Comparison of ENCODE assay signal across 9 mouse cellular contexts in the genomic region with DNA sequence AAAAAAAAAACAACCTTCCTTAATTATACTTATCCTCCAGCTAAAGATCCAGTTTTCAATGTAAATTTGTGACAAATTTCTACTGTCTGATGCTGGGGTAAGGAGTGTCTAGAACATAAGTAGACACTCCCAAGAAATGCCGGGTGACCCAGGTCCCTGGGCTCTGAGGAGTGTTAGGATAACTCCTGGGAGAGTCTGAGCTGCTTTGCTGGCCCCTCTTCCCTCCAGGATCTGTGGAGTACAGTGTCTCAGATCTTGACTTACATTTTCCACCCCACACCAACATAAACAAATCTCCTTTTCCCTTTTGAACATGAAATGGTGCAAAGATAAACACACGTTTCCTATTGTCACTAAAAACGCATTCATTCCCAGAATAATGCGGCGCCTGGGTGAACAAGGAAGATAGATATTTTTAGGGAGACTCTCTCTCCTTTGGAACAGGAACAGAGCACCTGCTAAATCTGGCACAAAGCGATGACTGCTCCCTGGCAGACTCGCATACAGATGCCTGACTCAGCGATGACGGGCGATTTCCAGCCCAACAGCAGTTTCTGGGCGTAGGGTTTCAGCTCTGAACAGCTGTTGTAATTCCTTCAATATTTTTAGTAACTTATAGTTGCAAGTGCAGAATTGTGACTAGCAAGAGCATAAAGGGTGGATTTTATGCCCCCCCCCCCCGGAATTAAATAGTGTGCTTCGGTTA.
A peak's percentile ranks its signal among the peaks of the same experiment; 100 is the strongest.
DNase-seq lines count a peak whose midpoint lies in the region; ATAC-seq and TF ChIP-seq lines count a peak whose summit lies in the region.
"Had no signal": no experiment of that assay in that cellular context is flagged by ENCODE, and none has a peak within 500 bp of the region (broad histone marks: within the 10 kb centered on the region; RNA-seq: fewer than 3 reads in every experiment).

No protein-coding gene starts in this region.

- 0 out of 2 replicates have a peak, but pooled peaks cover 2% of the 10 kb centered on the region for H3K4me1 ChIP-seq in intestine, embryonic 14.5 days (replicated peaks; ENCODE audit: control insufficient read depth, insufficient read depth, low read length)
- H3K4me1 ChIP-seq in intestine, embryonic 16.5 days (ENCODE audit: control insufficient read depth, insufficient read depth, low read length), result no peaks in the 10 kb centered on the region
- no peaks in the 10 kb centered on the region for H3K4me1 ChIP-seq in cerebellum, adult 2 months (ENCODE audit: control insufficient read depth, insufficient read depth, low read length)

- H3K27ac ChIP-seq in intestine, embryonic 14.5 days (ENCODE audit: low read depth), result no peak overlapping the region
- no peak overlapping the region for H3K27ac ChIP-seq in intestine, embryonic 16.5 days (ENCODE audit: low read length)
- no peak overlapping the region for H3K27ac ChIP-seq in cerebellum, adult 2 months (ENCODE audit: insufficient read depth, low read length)

- WGBS in intestine, embryonic 14.5 days, result 38% methylated on average over 13 of the region's 13 CpGs
- WGBS in intestine, embryonic 16.5 days, result 51% methylated on average over 13 of the region's 13 CpGs
- 7% methylated on average over 13 of the region's 13 CpGs for WGBS in cerebellum, adult 2 months

- no peak for TF ChIP-seq POLR2A in cerebellum, adult 2 months (IDR thresholded peaks at IDR 0.05; ENCODE audit: borderline replicate concordance, insufficient read depth, low read length)

- no peak overlapping the region for H3K4me3 ChIP-seq in intestine, embryonic 14.5 days (ENCODE audit: low read depth, low read length)
- no peak overlapping the region for H3K4me3 ChIP-seq in intestine, embryonic 16.5 days (ENCODE audit: low read length)
- peak overlapping the region; percentile 11 for H3K4me3 ChIP-seq in cerebellum, adult 2 months (replicated peaks; ENCODE audit: insufficient read depth, low read depth, low read length)

- no peaks in the 10 kb centered on the region for H3K9me3 ChIP-seq in intestine, embryonic 14.5 days (ENCODE audit: control insufficient read depth, low read length)
- no peaks in the 10 kb centered on the region for H3K9me3 ChIP-seq in intestine, embryonic 16.5 days (ENCODE audit: control insufficient read depth, low read length)

- no peak for TF ChIP-seq CTCF in cerebellum, adult 2 months (IDR thresholded peaks at IDR 0.05; ENCODE audit: borderline replicate concordance, insufficient read depth, low read depth, low read length)

- no peak overlapping the region for H3K9ac ChIP-seq in intestine, embryonic 14.5 days (ENCODE audit: low read length)
- no peak overlapping the region for H3K9ac ChIP-seq in intestine, embryonic 16.5 days (ENCODE audit: low read depth, low read length)

- DNase-seq in intestine, embryonic 14.5 days (ENCODE audit: low spot score), result peak; percentile 54
- peak; percentile 41 to 68 for DNase-seq in cerebellum, adult 2 months
- DNase-seq in gastrocnemius, adult 8-10 months (ENCODE audit: low spot score in 2 of 2), result peak; percentile 72 to 82
- DNase-seq in layer of hippocampus, adult 18-20 months (ENCODE audit: low spot score in 2 of 2), result peak; percentile 67 to 73
- peak; percentile 36 to 38 for DNase-seq in lung, postnatal 4 days
- DNase-seq in kidney, adult 18-20 months, result no peak

- no peaks in the 10 kb centered on the region for H3K36me3 ChIP-seq in intestine, embryonic 14.5 days (ENCODE audit: control insufficient read depth, insufficient read depth, low read length)
- H3K36me3 ChIP-seq in intestine, embryonic 16.5 days (ENCODE audit: control insufficient read depth, insufficient read depth, low read length), result no peaks in the 10 kb centered on the region

- no peak overlapping the region for H3K4me2 ChIP-seq in intestine, embryonic 14.5 days (ENCODE audit: low read length)
- no peak overlapping the region for H3K4me2 ChIP-seq in intestine, embryonic 16.5 days (ENCODE audit: low read depth, low read length)

- H3K27me3 ChIP-seq in intestine, embryonic 14.5 days (replicated peaks; ENCODE audit: control insufficient read depth, insufficient read depth, low read length), result no peaks in the 10 kb centered on the region
- H3K27me3 ChIP-seq in intestine, embryonic 16.5 days (replicated peaks; ENCODE audit: control insufficient read depth, insufficient read depth, low read length), result no peaks in the 10 kb centered on the region
- H3K27me3 ChIP-seq in cerebellum, adult 2 months (ENCODE audit: control insufficient read depth, insufficient read depth, low read length), result no peaks in the 10 kb centered on the region
- H3K27me3 ChIP-seq: Patski had no signal

- ATAC-seq in intestine, embryonic 14.5 days (replicated peaks; ENCODE audit: low FRiP score, low TSS enrichment, low read depth), result no peak
- ATAC-seq in intestine, embryonic 16.5 days, result no peak
- no peak for ATAC-seq in activated CD4-positive, CD25-positive, alpha-beta regulatory T cell, adult 4 months
- ATAC-seq: Patski had no signal
